Mouse (Mus musculus) heart, embryonic 15.5 days (tissue): ENCODE measurements around the gene Mecr. TPM values are rescaled to one million over a fixed set of nuclear protein-coding genes. Genes with fewer than 3 reads are reported as not detected.

Experiments
- ATAC-seq: fragments of 200-750 bp; cut with Nextera tagmentation; replicated peaks from 2 replicates; pipeline ENCODE4 v1.8.0; 2017; ENCODE audit warnings: low read depth, moderate TSS enrichment; ENCODE audit not compliant: insufficient number of reproducible peaks, insufficient read depth, low FRiP score
- H3K27ac ChIP-seq: fragments of 300-500 bp; sonication (generic); 2 replicates; pipeline ENCODE4 v1.5.1; 2015; ENCODE audit warnings: mild to moderate bottlenecking, inconsistent platforms
- H3K27me3 ChIP-seq: fragments of 300-500 bp; sonication (generic); 2 replicates; pipeline ENCODE4 v1.6.1; 2015; ENCODE audit warnings: inconsistent platforms
- H3K36me3 ChIP-seq: fragments of 300-500 bp; sonication (generic); 2 replicates; pipeline ENCODE4 v1.6.1; 2015; ENCODE audit warnings: mild to moderate bottlenecking, inconsistent platforms
- H3K4me1 ChIP-seq: fragments of 300-500 bp; sonication (generic); replicated peaks from 2 replicates; pipeline ENCODE4 v1.6.1; 2015; ENCODE audit warnings: inconsistent platforms
- H3K4me2 ChIP-seq: fragments of 300-500 bp; sonication (generic); 2 replicates; pipeline ENCODE4 v1.6.1; 2015; ENCODE audit warnings: inconsistent platforms, mild to moderate bottlenecking, moderate library complexity
- H3K4me3 ChIP-seq: fragments of 300-500 bp; sonication (generic); 2 replicates; pipeline ENCODE4 v1.5.1; 2015; ENCODE audit warnings: mild to moderate bottlenecking, inconsistent platforms
- H3K9ac ChIP-seq: fragments of 300-500 bp; sonication (generic); 2 replicates; pipeline ENCODE4 v1.6.1; 2015; ENCODE audit warnings: mild to moderate bottlenecking, inconsistent platforms
- H3K9me3 ChIP-seq: fragments of 300-500 bp; sonication (generic); replicated peaks from 2 replicates; pipeline ENCODE4 v1.6.1; 2016; ENCODE audit warnings: inconsistent platforms
- WGBS: fragments of 180-500 bp; shearing (Covaris S2); methylation state at CpG from one replicate; pipeline ENCODE4 v1.1.7; 2015; ENCODE audit warnings: mixed read lengths; 5-methylcytosine and 5-hydroxymethylcytosine counted together
- polyA plus RNA-seq: library from polyadenylated mRNA; unstranded; fragments of >200 nt; fragmentation: Nextera tagmentation; extraction: Ambion mirVana; gene quantifications from 2 replicates; pipeline ENCODE4 v1.2.1, GENCODE M21; 2015

Gene Mecr
- polyA plus RNA-seq, 1 experiment from 2014 or later = 39.9 TPM

DNA sequence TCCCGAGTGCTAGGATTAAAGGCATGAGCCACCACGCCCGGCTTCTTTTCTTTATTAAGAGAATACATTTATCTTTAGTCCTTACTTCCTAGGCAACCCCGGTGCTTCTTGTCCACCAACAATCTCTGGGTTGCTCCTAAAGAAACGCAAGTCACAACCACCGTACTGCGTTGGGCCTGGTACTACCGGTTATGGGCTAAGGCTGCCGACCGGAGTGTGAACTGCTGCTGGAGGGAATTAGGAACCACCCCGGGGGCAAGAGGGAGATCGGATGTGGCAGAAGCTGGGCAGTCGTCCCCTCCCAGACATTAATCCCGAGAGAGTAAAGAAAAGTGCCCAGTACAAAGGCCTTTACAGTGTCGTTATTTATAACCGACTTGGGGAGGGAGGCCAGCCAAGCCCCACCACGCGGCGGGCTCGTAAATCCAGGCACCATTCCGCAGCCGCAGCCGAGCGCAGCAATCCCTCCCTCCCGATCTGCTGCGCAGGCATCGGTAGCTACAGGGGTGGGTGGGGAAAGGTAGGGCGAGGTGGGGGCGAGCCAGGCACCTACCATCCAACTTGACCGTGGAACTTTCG, 71.7 kb downstream of the Mecr start:
- no peaks in the 10 kb centered on the region for H3K9me3 ChIP-seq
- H3K27me3 ChIP-seq = peaks cover 34% of the 10 kb centered on the region
- peak overlapping the region; percentile 60 for H3K4me2 ChIP-seq
- H3K27ac ChIP-seq = no peak overlapping the region
- H3K4me1 ChIP-seq = peaks cover 60% of the 10 kb centered on the region
- ATAC-seq = no peak
- no peaks in the 10 kb centered on the region for H3K36me3 ChIP-seq
- peak overlapping the region; percentile 34 for H3K4me3 ChIP-seq
- H3K9ac ChIP-seq = peak overlapping the region; percentile 0; the same call in 1 of the 2 replicates
- 5% methylated on average over 31 of the region's 31 CpGs for WGBS

DNA sequence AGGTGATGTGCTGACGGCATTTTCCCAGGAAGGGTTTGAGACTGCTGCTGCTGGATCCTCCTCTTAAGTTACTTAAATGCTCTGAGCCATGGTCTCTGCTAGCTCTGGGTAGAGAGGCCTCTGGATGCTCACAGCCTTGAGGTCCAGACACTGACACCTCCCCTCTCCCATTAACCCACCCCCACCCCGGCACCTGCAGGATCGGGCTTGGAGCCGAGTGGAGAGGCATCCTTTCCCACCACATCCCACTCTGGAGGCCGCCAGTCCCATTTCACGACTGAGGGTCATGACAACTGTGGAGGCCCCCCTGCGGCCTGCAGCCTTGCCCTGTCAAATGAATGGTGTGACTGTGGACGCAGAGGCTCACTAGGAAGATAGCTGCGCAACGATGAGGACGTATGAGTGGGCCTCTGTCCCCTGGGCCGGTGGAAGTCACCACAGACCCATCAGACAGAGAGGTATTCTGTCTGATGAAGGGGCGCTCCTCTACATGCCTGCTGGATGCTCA, 72.6 kb downstream of the Mecr start:
- ATAC-seq = no peak
- peaks cover 34% of the 10 kb centered on the region for H3K27me3 ChIP-seq
- peak overlapping the region; percentile 60 for H3K4me2 ChIP-seq
- no peaks in the 10 kb centered on the region for H3K9me3 ChIP-seq
- peaks cover 61% of the 10 kb centered on the region for H3K4me1 ChIP-seq
- no peak overlapping the region for H3K4me3 ChIP-seq
- no peak overlapping the region for H3K27ac ChIP-seq
- 36% methylated on average over 13 of the region's 13 CpGs for WGBS
- no peak overlapping the region for H3K9ac ChIP-seq
- H3K36me3 ChIP-seq = no peaks in the 10 kb centered on the region

DNA sequence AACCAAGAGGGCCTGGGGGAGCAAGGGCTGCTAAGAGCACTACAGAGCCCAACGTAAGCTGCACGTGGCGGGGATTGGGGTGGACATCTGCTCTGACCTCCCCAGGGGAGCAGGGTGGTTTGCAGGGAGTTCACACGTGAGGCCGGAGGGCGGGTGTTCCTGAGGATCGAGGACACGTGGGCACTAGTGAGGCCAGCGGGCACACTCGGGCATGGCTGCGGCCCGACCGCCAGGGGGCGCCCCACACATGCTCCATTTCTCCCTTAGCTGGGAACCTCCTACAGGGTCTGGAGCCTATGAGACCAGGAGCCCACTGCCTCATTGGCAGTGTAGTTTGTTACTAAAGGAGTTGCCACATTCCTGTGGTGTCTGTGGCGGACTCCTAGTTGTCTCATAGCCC, 73.2 kb downstream of the Mecr start:
- WGBS = 12% methylated on average over 15 of the region's 15 CpGs
- Histone ChIP-seq H3K27ac (no peak overlapping the region), H3K9me3 (no peaks in the 10 kb centered on the region), H3K4me1 (peaks cover 63% of the 10 kb centered on the region), H3K36me3 (no peaks in the 10 kb centered on the region), H3K9ac (no peak overlapping the region), H3K4me3 (no peak overlapping the region), H3K27me3 (peaks cover 34% of the 10 kb centered on the region), H3K4me2 (peak overlapping the region; percentile 28; the same call in 1 of the 2 replicates)
- ATAC-seq = no peak

DNA sequence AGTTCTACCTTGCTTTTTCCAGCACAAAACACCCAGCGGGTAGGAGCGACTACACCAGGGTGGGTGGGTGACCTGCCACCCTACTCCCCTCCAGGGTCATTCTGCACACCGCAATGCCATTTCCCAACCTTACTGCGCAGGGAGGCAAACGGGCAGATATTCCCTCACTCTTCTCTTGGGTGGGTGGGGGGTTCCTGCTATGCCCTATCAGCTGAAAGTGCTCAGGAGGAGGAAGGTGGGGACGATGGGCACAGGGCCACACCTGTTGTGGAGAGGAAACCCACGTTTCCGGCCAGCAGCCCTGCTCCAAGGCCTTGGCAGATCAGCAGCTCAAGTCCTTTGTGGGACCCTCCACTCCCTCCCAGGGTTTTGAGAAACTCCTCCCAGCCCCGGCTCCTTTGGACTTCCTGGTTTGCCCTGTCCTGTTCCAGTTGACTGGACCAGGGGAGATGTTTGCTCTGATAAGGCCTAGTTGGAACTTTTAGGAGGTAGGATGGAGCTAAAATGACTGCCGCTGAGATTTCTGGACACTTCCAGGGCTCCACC, 73.8 kb downstream of the Mecr start:
- Histone ChIP-seq H3K9ac (no peak overlapping the region), H3K9me3 (no peaks in the 10 kb centered on the region), H3K36me3 (no peaks in the 10 kb centered on the region), H3K4me2 (no peak overlapping the region), H3K27ac (no peak overlapping the region), H3K4me3 (no peak overlapping the region), H3K27me3 (peaks cover 31% of the 10 kb centered on the region), H3K4me1 (peaks cover 66% of the 10 kb centered on the region)
- 78% methylated on average over 10 of the region's 10 CpGs for WGBS
- no peak for ATAC-seq

Other genes with a start within 250 kb of the Mecr start
- gene Ptpru, start 5.2 kb upstream of the Mecr start, polyA plus RNA-seq = 1.9 and 3.1 TPM in 2 replicates
- gene Srsf4, start 30.1 kb downstream of the Mecr start, polyA plus RNA-seq = 64.8 and 76.3 TPM in 2 replicates
- 1.2 and 2.6 TPM in 2 replicates for gene Tmem200b, start 78.3 kb downstream of the Mecr start, polyA plus RNA-seq
- gene Gm10300, start 231.2 kb downstream of the Mecr start, polyA plus RNA-seq = 0.10 and 0.18 TPM in 2 replicates
- 75.6 and 86.4 TPM in 2 replicates for gene Epb41, start 231.9 kb downstream of the Mecr start, polyA plus RNA-seq